Mouse (Mus musculus) liver, postnatal 0 days (tissue): Measurements from ENCODE around the gene Csf1. TPM values are rescaled to one million over a fixed set of nuclear protein-coding genes. Genes with fewer than 3 reads are reported as not detected.

ENCODE experiments used
- ATAC-seq: fragments of 200-750 bp; cut with Nextera tagmentation; 2 replicates; pipeline ENCODE4 v1.8.0; 2017; ENCODE audit warnings: mild to moderate bottlenecking, moderate library complexity
- DNase-seq: peaks from one replicate; pipeline ENCODE4 v3.0.0-alpha.2; 2016
- H3K27ac ChIP-seq: fragments of 300-500 bp; sonication (generic); 2 replicates; pipeline ENCODE4 v1.5.1; 2014; ENCODE audit warnings: antibody characterized with exemption, moderate library complexity, mild to moderate bottlenecking, low read depth
- H3K27me3 ChIP-seq: fragments of 300-500 bp; sonication (generic); 2 replicates; pipeline ENCODE4 v1.6.1; 2014; ENCODE audit warnings: low read length, control low read depth, mixed read lengths; ENCODE audit not compliant: insufficient read depth
- H3K36me3 ChIP-seq: fragments of 300-500 bp; sonication (generic); replicated peaks from 2 replicates; pipeline ENCODE4 v1.6.1; 2014; ENCODE audit warnings: mild to moderate bottlenecking, control low read depth, low read length, moderate library complexity, mixed read lengths; ENCODE audit not compliant: insufficient read depth
- H3K4me1 ChIP-seq: fragments of 300-500 bp; sonication (generic); 2 replicates; pipeline ENCODE4 v1.6.1; 2014; ENCODE audit warnings: antibody characterized with exemption, mild to moderate bottlenecking, control low read depth; ENCODE audit not compliant: insufficient read depth
- H3K4me2 ChIP-seq: fragments of 300-500 bp; sonication (generic); 2 replicates; pipeline ENCODE4 v1.6.1; 2014; ENCODE audit warnings: low read depth, mild to moderate bottlenecking, low read length, moderate library complexity, mixed read lengths
- H3K4me3 ChIP-seq: fragments of 300-500 bp; sonication (generic); 2 replicates; pipeline ENCODE4 v1.5.1; 2014; ENCODE audit warnings: low read depth, low read length
- H3K9ac ChIP-seq: fragments of 300-500 bp; sonication (generic); replicated peaks from 2 replicates; pipeline ENCODE4 v1.6.1; 2014; ENCODE audit warnings: mild to moderate bottlenecking, moderate library complexity
- H3K9me3 ChIP-seq: fragments of 300-500 bp; sonication (generic); 2 replicates; pipeline ENCODE4 v1.6.1; 2016; ENCODE audit warnings: mild to moderate bottlenecking, control low read depth, low read length, mixed read lengths
- CTCF ChIP-seq: sonication (generic); IDR thresholded peaks from 2 replicates; pipeline ENCODE4 v1.5.1; 2016; ENCODE audit warnings: antibody characterized with exemption, low read depth
- EP300 ChIP-seq: IDR thresholded peaks from 2 replicates; pipeline ENCODE4 v1.6.1; 2016; ENCODE audit warnings: antibody characterized with exemption, low read depth, mild to moderate bottlenecking
- WGBS: fragments of 180-500 bp; shearing (Covaris S2); extraction: QIAGEN DNeasy Blood & Tissue Kit; methylation state at CpG from one replicate; pipeline ENCODE4 v1.1.7; 2014; ENCODE audit not compliant: insufficient replicate concordance; 5-methylcytosine and 5-hydroxymethylcytosine counted together
- polyA plus RNA-seq: library from polyadenylated mRNA; unstranded; fragments of >200 nt; fragmentation: Nextera tagmentation; extraction: Ambion mirVana; gene quantifications from 2 replicates; pipeline ENCODE4 v1.2.1, GENCODE M21; 2015

The Csf1 gene
- polyA plus RNA-seq, 1 experiment from 2014 or later = 7.2 TPM

DNA sequence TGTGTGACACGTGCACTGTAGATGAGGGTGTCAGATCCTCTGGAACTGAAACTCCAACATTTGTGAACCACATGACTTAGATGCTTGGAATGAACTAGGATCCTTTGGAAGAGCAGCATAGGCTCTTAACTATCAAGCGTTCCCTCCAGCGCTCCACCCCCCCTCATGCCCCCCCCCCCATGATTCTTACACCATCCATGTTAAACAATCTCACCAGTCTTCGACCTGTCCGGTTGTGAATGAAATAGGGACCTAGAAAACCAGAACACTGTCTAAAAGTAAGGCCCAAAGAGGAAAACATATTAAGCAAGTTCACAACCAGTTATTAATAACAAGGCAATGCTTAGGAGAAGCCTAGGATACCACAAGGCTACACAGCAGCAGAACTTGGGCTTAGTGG, 32.5 kb upstream of the Csf1 start:
- Histone ChIP-seq H3K4me2 (no peak overlapping the region), H3K4me1 (peaks cover 36% of the 10 kb centered on the region), H3K36me3 (no peaks in the 10 kb centered on the region), H3K27me3 (no peaks in the 10 kb centered on the region), H3K27ac (no peak overlapping the region), H3K9ac (no peak overlapping the region), H3K9me3 (no peaks in the 10 kb centered on the region), H3K4me3 (no peak overlapping the region)
- no peak for TF ChIP-seq EP300
- no peak for TF ChIP-seq CTCF
- WGBS = 69% methylated on average over 5 of the region's 5 CpGs
- DNase-seq = no peak
- ATAC-seq = no peak

DNA sequence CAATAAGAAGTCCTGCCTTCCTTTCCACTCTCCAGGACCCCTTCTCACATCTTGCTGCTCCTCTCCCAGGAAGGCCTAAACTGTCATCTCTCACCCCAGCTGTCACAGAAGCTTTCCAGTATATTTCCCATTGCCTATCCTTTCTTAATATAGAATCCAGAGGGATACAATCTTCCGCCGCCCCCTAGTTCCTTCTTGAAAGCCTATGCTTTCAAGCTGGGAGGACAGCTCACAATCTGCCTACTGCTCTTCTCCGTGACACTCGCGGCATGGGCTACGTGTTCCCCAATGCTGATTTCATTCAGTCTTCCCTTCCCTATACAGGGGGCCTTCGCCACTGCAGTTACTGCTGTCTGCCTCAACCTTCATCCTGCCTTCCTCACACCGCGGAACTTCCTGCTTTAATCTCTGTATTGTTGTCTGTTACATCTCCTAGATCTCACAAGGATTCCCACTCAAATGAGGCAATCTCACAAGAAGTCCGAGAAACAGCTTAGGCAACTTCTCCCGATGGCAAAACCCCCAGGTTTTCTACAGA, 30.6 kb upstream of the Csf1 start:
- no peak overlapping the region for H3K9ac ChIP-seq
- H3K4me3 ChIP-seq = no peak overlapping the region
- H3K27me3 ChIP-seq = no peaks in the 10 kb centered on the region
- no peak for TF ChIP-seq EP300
- no peak for TF ChIP-seq CTCF
- H3K9me3 ChIP-seq = no peaks in the 10 kb centered on the region
- no peak for ATAC-seq
- DNase-seq = no peak
- H3K36me3 ChIP-seq = no peaks in the 10 kb centered on the region
- H3K27ac ChIP-seq = peak overlapping the region; percentile 46
- 0 out of 2 replicates have a peak overlapping the region, but pooled peaks have one; percentile 2 for H3K4me2 ChIP-seq
- peaks cover 48% of the 10 kb centered on the region for H3K4me1 ChIP-seq
- 54% methylated on average over 11 of the region's 11 CpGs for WGBS

DNA sequence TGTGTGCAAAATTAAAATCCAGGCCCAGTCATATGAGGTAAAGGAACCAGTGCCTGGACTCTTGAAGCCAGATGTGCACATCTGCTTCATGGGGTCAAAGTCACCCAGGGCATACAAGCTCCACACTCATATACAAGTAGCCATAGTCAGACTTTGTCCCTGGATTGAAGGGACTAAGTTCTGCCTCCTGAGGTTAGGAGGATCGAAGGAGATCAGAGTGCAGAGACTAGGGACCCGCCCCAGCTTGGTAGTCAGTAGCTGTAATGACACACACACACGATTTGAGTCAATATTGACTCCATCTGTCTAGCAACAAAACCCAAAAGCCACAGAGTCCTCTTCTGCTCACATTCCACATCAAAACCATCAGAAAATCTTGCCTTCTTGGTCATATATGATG, 30.0 kb upstream of the Csf1 start:
- H3K27ac ChIP-seq = peak overlapping the region; percentile 46

DNA sequence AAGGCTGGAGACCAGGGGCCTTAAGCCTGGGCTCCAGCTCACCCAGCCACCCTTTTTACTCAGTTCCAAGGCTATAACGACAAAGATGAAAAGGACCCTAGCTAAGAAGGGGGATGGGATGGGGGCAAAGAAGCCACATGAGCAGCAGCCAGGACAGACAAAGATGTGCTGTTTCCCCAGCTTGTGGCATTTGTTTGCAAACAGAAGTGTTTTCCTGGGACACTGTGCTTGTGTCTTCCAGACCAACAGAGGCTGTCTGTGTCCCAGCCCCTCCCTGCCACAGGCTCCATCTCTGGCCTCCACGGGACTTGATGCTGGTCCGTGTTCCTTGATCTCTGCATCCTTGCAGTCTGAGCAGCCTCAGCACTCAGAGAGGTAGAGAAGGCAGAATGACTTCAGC, 28.6 kb upstream of the Csf1 start:
- no peaks in the 10 kb centered on the region for H3K9me3 ChIP-seq
- DNase-seq (no peak), ATAC-seq (no peak)
- peaks cover 55% of the 10 kb centered on the region for H3K4me1 ChIP-seq
- H3K36me3 ChIP-seq = no peaks in the 10 kb centered on the region
- TF ChIP-seq CTCF = no peak
- H3K9ac ChIP-seq = no peak overlapping the region
- H3K4me3 ChIP-seq = no peak overlapping the region
- no peak overlapping the region for H3K4me2 ChIP-seq
- H3K27ac ChIP-seq = no peak overlapping the region
- H3K27me3 ChIP-seq = no peaks in the 10 kb centered on the region
- WGBS = 79% methylated on average over 3 of the region's 3 CpGs

More for the DNA sequence above, 30.0 kb upstream of the Csf1 start:
- H3K9ac ChIP-seq = no peak overlapping the region
- ATAC-seq (peak; percentile 98), DNase-seq (peak; percentile 38)
- no peaks in the 10 kb centered on the region for H3K9me3 ChIP-seq
- 60% methylated on average over 3 of the region's 3 CpGs for WGBS
- H3K4me1 ChIP-seq = peaks cover 48% of the 10 kb centered on the region
- no peaks in the 10 kb centered on the region for H3K36me3 ChIP-seq
- H3K27me3 ChIP-seq = no peaks in the 10 kb centered on the region
- TF ChIP-seq CTCF = no peak
- 0 out of 2 replicates have a peak, but pooled peaks have one; percentile 34 for TF ChIP-seq EP300
- no peak overlapping the region for H3K4me3 ChIP-seq
- 0 out of 2 replicates have a peak overlapping the region, but pooled peaks have one; percentile 2 for H3K4me2 ChIP-seq

DNA sequence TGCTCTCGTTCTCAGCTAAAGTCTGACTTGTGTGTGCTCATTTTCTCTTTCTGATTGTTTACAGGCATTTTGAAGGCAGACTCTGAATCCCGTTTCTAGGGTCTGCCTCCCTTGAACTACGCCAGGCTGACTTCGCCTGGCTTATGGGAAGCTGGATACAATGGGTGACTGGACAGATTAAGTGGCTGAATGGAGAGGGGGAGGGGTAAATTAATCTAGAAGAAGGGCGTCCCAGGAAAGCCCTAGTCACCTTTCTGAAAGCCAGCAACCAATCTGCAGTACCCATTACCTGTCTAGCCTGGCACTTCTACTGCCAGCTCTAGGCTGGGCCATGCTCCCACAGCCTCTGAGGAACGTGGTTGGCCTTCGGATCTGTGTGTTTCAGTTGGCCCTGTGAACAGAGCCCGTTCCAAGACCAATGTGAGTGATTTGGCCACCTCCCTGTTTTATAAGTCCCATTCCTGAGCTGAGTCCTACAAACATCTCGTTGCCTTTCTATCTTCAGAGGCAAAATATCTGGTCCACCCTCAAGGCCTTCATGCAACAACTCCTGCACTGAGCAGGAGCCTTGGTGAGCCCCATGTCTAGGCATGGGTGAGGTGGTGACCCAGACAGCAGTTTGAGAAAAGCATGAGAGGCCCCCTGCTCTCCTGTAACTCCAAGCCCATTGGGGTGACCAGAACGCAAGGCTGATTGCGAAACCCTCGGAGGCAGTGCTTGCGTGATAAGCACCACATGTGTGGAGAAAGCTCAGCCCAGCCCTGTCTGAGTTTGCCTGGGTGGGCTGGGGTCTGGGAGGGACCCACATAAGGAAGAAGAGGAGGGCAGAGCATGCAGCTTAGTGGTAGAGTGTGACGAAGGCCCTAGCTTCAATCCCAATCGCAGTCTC, 27.6 kb upstream of the Csf1 start:
- Histone ChIP-seq H3K4me3 (no peak overlapping the region), H3K36me3 (no peaks in the 10 kb centered on the region), H3K9ac (no peak overlapping the region), H3K4me2 (no peak overlapping the region), H3K27ac (no peak overlapping the region), H3K27me3 (no peaks in the 10 kb centered on the region), H3K9me3 (no peaks in the 10 kb centered on the region), H3K4me1 (peaks cover 50% of the 10 kb centered on the region)
- DNase-seq = peak; percentile 35
- ATAC-seq = no peak
- no peak for TF ChIP-seq CTCF
- no peak for TF ChIP-seq EP300
- 63% methylated on average over 15 of the region's 15 CpGs for WGBS

DNA sequence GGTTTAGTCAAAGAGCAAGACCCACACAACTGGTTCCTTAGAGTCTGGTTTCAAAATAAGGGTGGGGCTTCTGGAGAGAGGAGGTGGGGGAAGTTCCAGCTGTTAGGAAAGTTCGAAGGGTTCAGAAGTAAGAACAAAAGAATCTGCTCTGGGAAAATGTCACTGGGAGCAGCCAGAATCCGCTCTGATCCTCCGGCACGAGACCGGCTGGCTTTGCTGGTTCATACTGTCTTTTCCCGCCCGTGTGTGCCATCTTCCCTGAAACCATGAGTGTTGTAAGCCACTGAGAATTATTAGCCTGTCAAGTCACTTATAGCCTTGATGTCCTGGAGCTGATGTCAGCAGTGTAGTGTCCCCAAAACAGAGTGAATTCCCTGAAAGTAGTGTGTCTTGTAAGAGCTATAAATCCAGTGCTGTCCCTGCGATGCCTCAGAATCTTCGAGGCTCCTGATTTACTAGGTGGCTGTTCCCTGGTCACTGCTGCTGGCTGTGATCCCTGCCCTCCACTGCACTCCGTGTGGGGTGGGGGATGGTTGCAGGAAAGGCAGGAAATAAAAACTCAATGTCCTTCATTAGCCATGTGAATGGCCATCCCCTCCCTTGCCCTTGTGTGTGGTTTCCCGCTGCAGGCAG, 26.8 kb upstream of the Csf1 start:
- Histone ChIP-seq H3K9me3 (no peaks in the 10 kb centered on the region), H3K27ac (no peak overlapping the region), H3K27me3 (no peaks in the 10 kb centered on the region), H3K36me3 (no peaks in the 10 kb centered on the region), H3K4me2 (no peak overlapping the region), H3K4me1 (peaks cover 50% of the 10 kb centered on the region), H3K9ac (no peak overlapping the region), H3K4me3 (no peak overlapping the region)
- ATAC-seq = no peak
- DNase-seq = no peak
- no peak for TF ChIP-seq EP300
- TF ChIP-seq CTCF = no peak
- WGBS = 62% methylated on average over 11 of the region's 11 CpGs
